Mouse (Mus musculus) frontal cortex, adult (tissue): Measurements from ENCODE around the gene Mkln1.

ENCODE experiments used
- ATAC-seq: cut with Nextera tagmentation; 2 replicates; pipeline ENCODE4 v1.9.2; 2017; ENCODE audit warnings: mild to moderate bottlenecking, moderate library complexity, mixed read lengths; ENCODE audit not compliant: low TSS enrichment

Mkln1 gene

DNA sequence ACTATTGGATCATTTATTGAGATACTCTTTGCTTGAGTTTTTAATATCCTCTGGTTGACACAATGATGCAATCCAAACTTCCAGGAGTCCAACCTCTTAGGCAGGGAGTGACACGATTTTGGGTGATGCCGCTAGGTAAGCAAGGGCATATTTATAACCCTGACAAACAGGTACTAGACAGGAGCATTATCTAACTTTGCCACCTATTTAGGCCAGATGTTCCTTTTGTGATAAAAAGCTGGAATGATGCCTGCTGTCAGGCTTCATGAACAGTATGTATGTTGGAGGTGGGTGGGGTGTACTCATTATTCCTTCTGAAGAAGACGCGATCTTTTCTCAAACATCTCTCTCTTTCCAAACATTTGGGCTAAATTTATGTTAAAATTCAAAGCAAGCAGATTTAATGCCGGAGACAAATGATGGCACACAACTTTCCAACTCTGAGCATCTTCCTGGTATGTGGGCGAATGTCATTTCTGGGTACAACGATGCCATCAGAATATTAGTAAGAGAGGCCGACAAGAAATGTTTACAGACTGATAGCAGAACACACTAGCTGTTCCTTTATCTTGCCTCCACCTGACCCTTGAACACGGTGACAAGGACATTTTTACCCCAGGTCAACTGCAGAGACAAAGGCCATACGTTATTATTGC lies 632 bp upstream of the Mkln1 start:
- no peak for ATAC-seq

DNA sequence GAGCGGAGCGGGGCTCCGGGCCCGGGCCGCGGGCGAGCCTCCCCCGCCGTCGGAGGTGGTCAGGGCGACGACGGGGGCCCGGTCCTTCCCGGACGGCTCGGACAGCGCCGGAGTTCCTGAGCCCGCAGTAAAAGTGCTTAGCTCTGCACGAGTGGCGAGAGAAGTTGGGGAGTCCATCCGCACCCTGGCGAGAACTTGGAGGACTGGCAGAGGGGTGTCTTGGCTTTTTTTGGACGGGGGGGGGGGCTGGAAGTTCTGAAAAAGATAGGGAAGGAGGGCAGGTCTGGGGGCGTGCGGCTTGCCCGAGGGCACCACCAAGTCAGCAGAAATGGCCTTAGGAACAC lies 643 bp downstream of the Mkln1 start:
- no peak for ATAC-seq

DNA sequence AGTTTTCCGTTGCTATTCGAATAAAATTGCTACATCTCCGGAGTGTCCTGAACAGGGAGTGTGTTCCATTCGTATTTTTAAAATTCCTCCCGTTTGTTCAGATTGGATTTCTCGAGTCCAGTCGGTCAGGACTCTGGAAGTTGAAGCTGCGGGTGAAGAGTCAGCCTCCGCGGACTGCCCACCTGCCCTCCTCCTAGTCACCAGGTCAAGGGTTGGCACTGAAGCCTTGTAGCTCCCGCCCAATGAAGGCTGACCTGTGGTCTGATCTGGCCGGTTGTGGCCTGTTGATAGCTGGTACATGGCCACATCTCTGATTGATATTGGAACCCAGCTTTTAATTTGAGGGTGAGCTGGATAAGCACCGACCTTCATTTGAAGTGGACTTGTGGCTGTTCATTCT lies 1.0 kb downstream of the Mkln1 start:
- no peak for ATAC-seq

DNA sequence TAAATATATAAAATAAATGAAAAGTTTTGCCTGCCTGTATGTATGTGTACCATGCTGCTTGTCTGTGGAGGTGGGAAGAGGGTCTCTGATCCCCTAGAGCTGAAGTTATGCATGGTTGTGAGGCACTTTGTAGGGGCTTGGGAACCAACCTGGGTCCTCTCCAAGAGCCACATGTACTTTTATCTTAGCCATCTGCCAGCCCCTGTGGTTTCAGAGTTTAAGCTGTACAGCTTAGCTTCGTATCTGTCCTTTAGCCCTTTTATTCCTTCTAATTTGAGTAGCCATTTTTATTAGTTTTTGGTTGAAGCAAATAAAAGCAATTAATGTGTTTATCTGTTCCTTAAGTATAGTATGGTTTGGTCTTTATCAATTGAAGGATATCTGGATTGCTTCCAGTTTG lies 12.5 kb downstream of the Mkln1 start:
- no peak for ATAC-seq

DNA sequence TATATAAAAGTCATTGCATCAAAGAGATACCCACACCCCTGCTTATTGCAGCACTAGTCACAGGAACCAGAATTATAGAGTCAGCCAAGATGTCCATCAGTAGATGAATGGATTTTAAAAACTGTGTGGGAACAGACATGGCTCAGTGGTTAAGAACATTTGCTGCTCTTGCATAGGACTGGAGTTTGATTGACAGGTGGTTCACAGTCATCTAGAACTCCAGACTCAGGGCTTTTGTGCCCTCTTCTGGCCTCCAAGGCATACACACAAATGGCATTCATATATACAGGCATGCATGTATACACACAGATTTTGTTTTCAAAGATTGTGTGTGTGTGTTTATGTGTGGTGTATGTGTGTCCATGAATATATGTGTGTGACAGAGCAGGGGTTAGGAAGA lies 14.0 kb downstream of the Mkln1 start:
- no peak for ATAC-seq

DNA sequence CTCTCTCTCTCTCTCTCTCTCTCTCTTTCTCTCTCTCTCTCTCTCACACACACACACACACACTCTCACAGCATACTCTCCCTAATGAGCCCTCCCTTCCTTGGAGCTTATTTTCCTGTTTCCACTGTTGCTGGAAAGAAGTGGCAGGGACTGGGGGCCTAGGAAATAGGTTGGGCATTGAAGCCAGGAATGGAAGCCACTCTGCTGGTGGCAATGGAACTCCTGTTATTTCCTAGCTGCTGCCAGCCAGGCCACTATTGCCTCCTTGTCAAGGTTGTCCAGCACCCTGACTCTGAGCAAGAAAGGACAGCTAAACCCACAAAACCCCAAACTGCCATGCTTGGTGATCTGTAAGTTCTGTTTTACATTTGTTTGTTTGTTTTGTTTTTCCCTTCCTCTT lies 15.0 kb downstream of the Mkln1 start:
- ATAC-seq = no peak

DNA sequence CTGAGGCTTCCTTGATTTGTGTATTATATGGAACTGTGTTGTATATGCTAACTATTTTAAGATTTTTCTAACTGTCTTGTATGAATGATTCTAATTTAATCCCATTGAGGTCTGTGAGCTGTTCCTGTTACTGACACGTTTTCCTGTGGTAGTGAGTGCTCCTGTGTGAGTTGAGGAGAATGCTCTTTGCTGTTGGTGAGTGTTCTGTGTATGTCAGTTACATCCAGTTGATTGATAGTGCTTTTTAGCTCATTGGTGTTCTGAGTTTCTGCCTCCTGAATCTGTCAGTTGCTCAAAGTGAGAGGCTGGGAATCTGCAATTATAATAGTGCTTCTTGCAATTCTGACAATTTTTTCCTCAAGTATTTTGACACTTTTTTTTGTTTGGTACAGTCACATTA lies 15.8 kb downstream of the Mkln1 start:
- no peak for ATAC-seq

DNA sequence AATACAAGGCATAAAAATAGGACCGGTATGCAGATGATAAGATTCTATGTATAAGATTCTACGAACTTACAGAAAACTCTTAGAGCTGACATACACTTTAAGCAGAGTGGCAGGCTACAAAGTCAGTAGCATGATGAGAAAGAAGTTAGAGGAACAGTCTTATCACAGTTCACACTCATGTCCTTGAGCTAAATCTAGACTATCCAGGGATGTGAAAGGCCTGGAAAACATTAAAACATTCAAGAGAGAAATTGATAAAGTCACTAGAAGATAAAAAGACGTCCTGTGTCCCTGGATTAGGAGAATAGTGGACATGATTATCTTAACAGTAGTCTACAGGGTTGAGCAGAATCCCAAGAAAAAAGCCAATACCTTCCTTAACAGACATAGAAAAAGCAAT lies 26.9 kb downstream of the Mkln1 start:
- no peak for ATAC-seq

DNA sequence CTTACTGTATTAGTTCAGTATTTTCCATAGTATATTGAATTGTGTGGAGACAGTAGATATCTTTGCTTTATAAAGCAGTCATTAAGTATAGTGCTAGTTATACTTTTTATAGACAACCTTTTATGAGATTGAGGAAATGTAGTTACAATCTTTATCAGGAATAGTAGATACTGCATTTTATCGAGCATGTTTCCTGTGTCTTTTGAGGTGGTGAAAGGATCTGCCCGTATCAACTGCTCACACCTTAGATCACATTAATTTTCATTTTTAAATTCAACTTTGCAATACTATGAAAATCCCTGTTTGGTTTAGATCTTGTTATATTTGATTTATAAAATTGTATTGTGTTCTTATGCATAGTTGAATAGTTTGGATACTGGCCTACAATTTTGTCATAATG lies 38.7 kb downstream of the Mkln1 start:
- no peak for ATAC-seq

DNA sequence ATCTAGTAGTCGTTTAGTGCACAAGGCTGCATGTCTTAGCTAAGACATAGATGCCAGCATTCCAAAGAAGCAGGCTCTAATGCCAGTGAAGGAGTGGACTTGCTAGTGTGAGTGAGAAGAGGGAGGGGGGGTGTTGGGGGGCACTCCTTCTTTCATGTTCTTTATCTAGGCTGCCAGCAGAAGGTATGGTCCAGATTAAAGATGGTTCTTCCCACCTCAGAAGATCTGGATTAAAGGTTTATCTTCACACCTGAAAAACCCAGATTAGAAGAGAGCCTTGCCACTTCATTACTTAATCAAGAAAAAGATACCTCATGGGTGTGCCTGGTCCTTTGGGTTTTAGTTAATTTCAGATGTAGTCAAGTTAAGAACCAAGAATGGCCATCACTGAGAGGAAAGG lies 46.7 kb downstream of the Mkln1 start:
- no peak for ATAC-seq

DNA sequence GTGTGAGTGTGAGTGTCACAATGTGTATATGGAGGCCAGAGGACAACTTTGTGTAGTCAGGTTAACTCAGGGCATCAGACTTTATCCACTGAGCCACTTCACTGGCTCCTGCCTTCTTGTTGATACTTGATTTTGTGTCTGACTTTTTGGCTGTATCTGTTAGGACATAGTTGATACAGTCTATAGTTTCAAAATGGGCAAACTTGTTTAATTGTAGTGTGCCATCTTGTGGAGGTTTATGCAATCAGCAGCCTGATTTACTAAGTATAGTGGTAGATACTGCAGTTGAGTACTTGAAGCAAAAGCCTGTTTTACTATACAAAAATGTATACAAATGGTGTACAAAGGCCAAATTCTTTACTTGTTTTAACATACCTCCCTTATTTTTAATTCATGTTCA lies 55.2 kb downstream of the Mkln1 start:
- ATAC-seq = peak; percentile 71

DNA sequence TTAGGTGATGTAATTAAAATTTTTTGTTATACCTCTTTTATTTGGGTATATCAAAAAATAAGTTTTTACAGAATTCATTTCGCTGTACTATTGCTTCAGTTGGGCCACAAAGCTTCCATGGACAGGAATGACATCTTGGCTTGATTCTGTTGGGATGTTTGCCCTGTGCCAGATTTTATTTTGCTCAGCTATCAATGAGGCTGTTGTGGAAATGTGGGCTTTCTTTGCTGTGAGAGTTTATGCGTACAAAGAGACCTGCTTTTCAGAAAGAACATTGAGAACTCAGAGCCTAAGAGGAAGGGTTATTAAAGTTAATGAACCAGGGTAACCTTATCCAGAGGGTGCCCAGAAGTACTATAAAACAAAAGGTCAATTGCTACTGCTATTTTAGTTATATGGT lies 56.8 kb downstream of the Mkln1 start:
- peak; percentile 42; the same call in 1 of the 2 replicates for ATAC-seq

DNA sequence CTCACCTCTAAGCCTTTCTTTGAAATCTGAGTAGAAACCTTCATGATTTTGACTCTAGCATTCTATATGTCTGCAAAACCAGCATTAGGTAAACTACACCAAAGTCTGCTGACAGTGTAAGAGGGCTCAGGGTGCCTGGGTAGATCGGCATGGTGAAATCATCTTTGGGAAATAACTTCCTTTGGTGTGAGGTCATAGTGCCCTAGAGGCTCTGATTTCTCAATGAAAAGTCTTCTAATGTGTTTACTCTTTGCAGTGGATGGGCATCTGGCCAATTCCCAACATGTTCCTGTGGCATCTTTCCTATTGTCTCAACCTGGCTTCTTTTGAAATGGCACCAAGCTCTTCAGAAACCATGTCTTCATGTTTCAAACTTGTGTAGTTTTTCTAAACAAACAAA lies 58.5 kb downstream of the Mkln1 start:
- no peak for ATAC-seq

DNA sequence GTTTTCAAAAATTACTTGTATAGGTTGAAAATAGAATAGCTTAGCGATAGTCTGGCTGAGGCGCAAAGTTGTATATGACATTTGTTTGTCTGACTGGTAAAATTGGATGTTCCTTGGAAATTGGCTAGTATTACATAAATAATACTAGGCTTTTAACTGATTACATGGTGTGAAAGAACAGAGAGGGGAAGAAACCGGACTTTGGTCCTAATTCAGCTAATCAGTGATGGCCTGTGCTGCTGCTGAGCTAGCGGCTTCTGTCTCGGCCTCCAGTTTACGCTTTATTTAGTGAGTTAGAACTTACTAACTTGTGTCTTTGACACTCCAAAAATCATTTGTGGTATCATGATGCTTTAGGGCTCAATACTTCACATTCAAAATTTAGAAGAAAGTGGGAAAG lies 70.9 kb downstream of the Mkln1 start:
- ATAC-seq = no peak

DNA sequence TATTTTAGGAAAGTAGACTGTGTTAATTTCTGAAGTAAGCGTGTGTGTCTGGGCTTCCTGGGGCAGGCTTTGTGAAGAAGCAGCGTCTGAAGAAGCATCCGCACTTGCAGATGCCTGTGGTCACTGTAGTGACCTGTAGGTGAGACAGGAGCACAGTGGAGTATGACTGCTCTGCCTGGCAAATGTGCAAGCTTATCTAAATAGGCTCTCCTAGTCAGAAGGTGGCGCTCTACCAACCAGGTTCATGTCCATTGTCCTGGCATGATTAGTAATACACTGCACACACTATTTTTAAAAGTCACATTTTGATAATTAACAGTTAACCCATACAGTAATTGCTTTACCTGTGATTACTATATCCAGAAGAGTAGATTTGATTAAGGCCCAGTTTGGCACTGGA lies 79.7 kb downstream of the Mkln1 start:
- no peak for ATAC-seq

DNA sequence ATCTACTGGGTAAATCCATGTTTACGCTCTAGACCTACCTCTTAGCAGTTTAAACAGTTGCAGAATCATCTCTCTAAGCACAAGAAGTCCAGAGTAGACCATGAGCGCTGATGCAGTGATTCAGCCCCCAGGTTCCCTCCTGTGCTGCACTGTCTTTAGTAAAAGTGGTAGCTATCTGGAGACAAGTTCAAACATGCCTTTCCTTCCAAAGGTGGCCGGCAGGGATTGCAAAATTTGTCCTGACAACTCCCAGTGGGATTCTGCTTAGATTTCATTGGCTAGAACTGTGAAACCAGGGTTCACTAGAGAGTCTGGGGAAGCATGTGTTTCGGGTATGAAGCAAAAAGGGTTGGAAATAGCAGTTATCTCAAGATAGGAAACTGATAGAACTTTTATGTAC lies 81.5 kb downstream of the Mkln1 start:
- no peak for ATAC-seq

DNA sequence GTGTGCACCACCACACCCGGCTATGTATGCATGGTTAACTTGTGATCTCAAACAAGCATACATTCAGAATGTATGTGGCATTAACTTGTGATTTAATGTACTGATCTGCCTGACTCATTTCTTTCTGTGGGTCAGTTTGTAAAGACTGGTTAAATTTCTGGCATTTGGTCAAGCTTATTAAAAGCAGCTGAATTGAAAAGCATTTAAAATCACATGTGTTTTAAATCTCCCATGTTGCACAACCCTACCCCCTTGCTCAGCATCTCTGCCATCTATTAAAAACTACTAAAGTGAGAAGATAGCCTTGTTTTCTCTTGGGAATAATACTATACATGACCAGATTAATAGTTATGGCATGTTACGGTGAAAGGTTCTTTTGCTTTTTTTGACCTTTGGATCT lies 88.1 kb downstream of the Mkln1 start:
- no peak for ATAC-seq

DNA sequence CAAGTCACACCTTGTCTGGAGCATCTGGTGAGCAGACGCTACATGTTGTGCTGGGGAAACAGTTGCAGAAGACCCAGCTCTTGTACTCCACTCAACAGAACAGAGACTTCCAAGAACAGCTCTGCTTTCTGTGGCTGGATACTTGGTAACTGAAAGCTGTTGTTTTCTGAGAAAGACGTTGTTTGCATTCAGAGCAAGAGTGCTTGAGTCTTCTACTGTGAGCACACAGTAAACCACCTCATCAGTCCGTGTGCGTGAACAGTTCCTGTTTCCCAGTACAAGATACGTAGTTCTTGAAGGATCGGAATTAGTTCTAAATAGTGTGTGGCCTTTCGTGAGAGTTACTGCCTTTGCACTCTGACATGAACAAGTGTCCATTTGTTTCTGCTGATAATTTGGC lies 91.4 kb downstream of the Mkln1 start:
- no peak for ATAC-seq

DNA sequence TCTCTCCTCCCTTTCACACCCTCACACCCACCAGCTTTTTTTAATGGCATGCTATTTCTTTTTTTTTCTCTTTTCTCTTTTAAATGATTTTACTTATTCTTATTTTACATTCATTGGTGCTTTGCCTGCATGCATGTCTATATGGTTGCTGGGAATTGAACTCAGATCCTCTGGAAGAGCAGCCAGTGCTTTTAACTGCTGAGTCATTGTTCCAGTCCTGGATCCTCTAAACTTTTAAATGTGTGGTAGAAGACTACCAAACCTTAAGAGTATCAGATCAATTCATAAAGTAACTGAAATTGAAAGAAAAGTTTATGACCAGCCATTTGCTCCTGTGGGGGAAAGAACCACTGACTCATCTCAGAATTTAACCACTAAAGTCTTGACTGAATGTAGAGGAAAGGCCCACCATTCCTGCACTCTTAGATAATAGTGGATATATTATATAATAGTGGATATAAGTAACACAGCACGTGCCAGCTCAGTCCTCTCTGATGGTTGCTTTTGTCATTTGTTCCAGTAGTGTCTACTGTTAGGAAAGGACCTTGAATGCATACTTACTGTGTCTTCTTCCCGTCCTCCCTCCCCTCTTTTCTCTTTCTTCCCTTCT lies 96.7 kb downstream of the Mkln1 start:
- ATAC-seq = no peak

DNA sequence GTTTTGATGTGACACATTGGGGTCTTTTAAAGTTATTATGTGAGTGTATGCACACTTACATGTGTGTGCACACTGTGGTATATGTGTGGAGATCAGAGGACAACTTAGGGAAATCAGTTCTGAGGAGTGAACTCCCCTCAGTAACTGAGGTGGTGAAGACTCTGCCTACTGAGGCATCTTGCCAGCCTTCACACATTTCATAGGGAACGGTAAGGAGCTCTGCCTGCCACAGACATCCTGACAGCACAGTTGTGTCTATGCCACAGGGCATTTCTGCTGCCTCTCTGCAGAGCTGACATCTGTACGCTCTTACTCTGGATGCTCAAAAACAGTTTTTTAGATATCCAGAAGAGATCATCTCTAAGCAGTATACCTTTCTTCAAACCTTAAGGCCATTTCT lies 97.7 kb downstream of the Mkln1 start:
- ATAC-seq = peak; percentile 59; the same call in 1 of the 2 replicates

DNA sequence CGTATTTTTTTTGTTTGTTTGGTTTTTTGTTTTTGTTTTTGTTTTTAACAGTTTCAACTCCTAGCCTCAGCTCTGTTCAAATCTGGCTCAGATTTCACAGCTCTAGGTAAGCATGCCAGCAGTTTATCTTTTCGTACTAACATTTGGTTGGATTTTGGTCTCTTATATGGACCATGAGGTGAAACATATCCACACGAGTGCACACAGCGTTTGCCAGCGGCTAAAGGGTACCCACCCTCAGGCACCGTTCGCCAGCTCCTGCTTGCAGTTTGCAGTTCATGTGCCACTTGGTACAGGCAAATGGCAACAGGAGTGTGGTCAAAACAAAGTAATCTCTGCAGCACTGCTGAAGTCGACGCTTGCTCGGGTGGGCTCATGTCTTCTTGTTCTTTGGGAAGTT lies 101.3 kb downstream of the Mkln1 start:
- ATAC-seq = no peak

DNA sequence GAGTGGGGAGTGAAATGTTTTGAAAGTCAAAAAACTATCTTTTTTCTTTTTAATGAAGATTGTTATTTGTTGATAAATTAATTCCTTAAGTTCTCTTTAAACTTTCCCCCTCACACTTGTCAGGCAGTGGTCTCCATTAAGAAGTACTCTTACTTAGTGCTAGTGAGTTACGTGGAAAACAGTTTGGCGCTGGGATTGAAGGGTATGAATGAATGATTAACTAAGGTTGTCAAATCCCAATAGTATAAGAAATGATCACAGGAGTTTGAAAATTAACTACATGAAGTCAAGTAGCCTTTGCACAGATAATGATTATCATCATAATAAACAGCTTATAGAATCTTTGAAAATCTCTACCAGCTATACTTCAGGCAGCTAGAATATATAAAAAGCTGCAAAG lies 101.7 kb downstream of the Mkln1 start:
- no peak for ATAC-seq

DNA sequence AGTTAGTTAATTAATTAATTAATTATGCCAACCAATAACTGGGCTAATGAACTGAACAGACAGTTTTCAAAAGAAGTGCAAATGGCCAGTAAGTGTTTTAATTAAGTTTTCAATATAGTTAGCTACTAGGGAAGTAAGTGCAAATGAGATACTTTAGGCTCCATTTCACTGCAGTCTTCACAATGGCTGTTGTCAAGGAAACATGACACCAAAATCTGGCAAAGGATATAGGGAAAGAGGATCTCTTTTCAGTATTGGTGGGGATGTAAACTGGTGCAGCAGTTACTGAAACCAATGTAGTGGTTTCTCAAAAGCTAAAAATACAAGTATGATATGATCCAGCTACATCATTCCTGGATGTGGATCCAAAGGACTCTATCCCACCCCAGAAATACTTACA lies 102.2 kb downstream of the Mkln1 start:
- no peak for ATAC-seq

DNA sequence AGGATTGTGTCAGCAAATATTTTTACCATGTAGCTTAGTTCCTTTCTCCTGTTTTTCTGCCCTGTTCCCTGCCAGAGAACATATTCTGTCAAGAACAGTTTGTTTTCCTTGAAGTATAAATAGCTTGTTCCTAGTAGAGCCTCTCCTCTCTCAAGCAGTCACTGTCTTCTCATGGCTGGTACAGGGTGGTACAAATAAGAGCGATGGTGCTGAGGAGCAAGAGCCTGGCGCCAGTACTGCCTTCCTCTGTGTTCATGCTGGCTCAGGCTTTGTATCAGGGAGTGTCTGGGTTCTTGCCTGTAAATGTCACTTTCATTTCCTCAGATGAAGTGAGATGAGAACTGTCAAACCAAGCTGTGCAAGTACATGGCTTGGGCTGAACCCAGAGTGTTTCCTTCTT lies 104.1 kb downstream of the Mkln1 start:
- ATAC-seq = peak; percentile 92
